Mouse (Mus musculus): Measurements from ENCODE around the gene Exoc4.

DNA sequence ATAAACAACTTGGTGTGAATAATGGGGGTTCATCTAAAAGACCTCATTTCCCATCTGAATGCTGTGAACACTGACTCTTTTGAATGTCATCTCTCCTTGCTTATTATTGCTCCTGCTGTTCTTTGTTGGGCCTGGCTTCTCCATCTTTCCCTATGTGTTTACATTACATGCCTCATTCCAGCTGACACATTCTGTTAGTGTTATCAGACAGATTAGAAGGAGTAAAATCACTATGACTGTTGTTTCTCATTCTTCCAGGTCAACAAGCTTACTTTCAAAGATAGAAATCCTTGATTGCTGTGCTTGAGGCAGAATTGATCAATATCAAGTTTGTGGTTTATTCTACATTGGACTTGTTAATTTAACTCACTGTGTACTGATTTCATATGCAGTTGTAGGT, 377.0 kb downstream of the Exoc4 start:
- TF ChIP-seq POLR2A (IDR thresholded peaks at IDR 0.05; ENCODE audit: low read depth, low read length): no peak
- no peak for TF ChIP-seq ZNF384 (IDR thresholded peaks at IDR 0.05; ENCODE audit: low read depth, low read length)
- no peak for TF ChIP-seq CTCF (conservative IDR thresholded peaks at IDR 0.05 in 1 of 2, IDR thresholded peaks at IDR 0.05 in 1 of 2; ENCODE audit: low read depth in 2 of 2, low read length in 2 of 2)
- no peak for TF ChIP-seq NRF1 (IDR thresholded peaks at IDR 0.05; ENCODE audit: low read depth, low read length)
- no peak for TF ChIP-seq ZC3H11A (IDR thresholded peaks at IDR 0.05; ENCODE audit: low read depth, low read length)
- no peak for TF ChIP-seq EP300 (IDR thresholded peaks at IDR 0.05; ENCODE audit: low read length)
- TF ChIP-seq RAD21 (IDR thresholded peaks at IDR 0.05; ENCODE audit: low read depth, low read length): no peak
- TF ChIP-seq POLR2AphosphoS2 (IDR thresholded peaks at IDR 0.05; ENCODE audit: low read depth, low read length): no peak
- no peak for TF ChIP-seq MAFK (IDR thresholded peaks at IDR 0.05; ENCODE audit: insufficient replicate concordance, low read length)
- no peak for TF ChIP-seq HCFC1 (IDR thresholded peaks at IDR 0.05; ENCODE audit: low read depth, low read length)
- TF ChIP-seq MEF2A (IDR thresholded peaks at IDR 0.05; ENCODE audit: borderline replicate concordance, low read depth, low read length): no peak
